In genomic region chr5:102167981-102168380, GRCm38 (mm10) we compare ENCODE assay signal across 25 mouse cellular contexts.
DNase-seq lines count a peak whose midpoint lies in the region; ATAC-seq and TF ChIP-seq lines count a peak whose summit lies in the region.
"Had no signal": no experiment of that assay in that cellular context is flagged by ENCODE, and none has a peak within 500 bp of the region (broad histone marks: within the 10 kb centered on the region; RNA-seq: fewer than 3 reads in every experiment).

No protein-coding gene starts in this region.

- H3K9ac ChIP-seq in hindbrain, postnatal 0 days (replicated peaks; ENCODE audit: low read length): no peak overlapping the region
- H3K9ac ChIP-seq in limb, embryonic 13.5 days: no peak overlapping the region
- H3K9ac ChIP-seq: embryonic facial prominence, embryonic 12.5 days; forebrain, embryonic 12.5 days; heart, embryonic 12.5 days; hindbrain, embryonic 12.5 days; intestine, embryonic 15.5 days had no signal

- no peak for TF ChIP-seq CTCF in hindbrain, postnatal 0 days (IDR thresholded peaks at IDR 0.05; ENCODE audit: low read depth)

- H3K4me1 ChIP-seq in hindbrain, embryonic 10.5 days (replicated peaks): peaks cover 16% of the 10 kb centered on the region
- H3K4me1 ChIP-seq in hindbrain, postnatal 0 days (ENCODE audit: insufficient read depth, low read length): no peaks in the 10 kb centered on the region
- H3K4me1 ChIP-seq in limb, embryonic 13.5 days: peaks cover 15% of the 10 kb centered on the region
- H3K4me1 ChIP-seq: heart, embryonic 12.5 days; intestine, embryonic 15.5 days had no signal

- ATAC-seq in hindbrain, postnatal 0 days: no peak
- no peak for ATAC-seq in limb, embryonic 13.5 days (ENCODE audit: low FRiP score, low read depth)
- ATAC-seq: activated CD4-positive, CD25-positive, alpha-beta regulatory T cell, adult 4 months; CD4-positive, CD25-positive, alpha-beta regulatory T cell, adult 4 months; forebrain, embryonic 16.5 days; hindbrain, embryonic 16.5 days; intestine, embryonic 15.5 days; Patski had no signal

- 43% methylated on average over 4 of the region's 4 CpGs for WGBS in hindbrain, embryonic 10.5 days
- WGBS in hindbrain, postnatal 0 days: 57% methylated on average over 4 of the region's 4 CpGs
- 15% methylated on average over 4 of the region's 4 CpGs for WGBS in limb, embryonic 13.5 days

- no peaks in the 10 kb centered on the region for H3K36me3 ChIP-seq in hindbrain, embryonic 10.5 days
- H3K36me3 ChIP-seq in hindbrain, postnatal 0 days (ENCODE audit: insufficient read depth, low read length): no peaks in the 10 kb centered on the region
- H3K36me3 ChIP-seq in limb, embryonic 13.5 days: no peaks in the 10 kb centered on the region
- H3K36me3 ChIP-seq: embryonic facial prominence, embryonic 12.5 days; forebrain, embryonic 12.5 days; heart, embryonic 12.5 days; hindbrain, embryonic 12.5 days; intestine, embryonic 15.5 days had no signal

- no peak overlapping the region for H3K4me2 ChIP-seq in hindbrain, postnatal 0 days (ENCODE audit: low read depth, low read length)
- H3K4me2 ChIP-seq in limb, embryonic 13.5 days (replicated peaks): peak overlapping the region; percentile 9; the same call in 1 of the 2 replicates
- H3K4me2 ChIP-seq: embryonic facial prominence, embryonic 12.5 days; forebrain, embryonic 12.5 days; heart, embryonic 12.5 days; hindbrain, embryonic 12.5 days; intestine, embryonic 15.5 days had no signal

- H3K9me3 ChIP-seq in hindbrain, embryonic 10.5 days: no peaks in the 10 kb centered on the region
- no peaks in the 10 kb centered on the region for H3K9me3 ChIP-seq in hindbrain, postnatal 0 days (ENCODE audit: low read length)
- H3K9me3 ChIP-seq in limb, embryonic 13.5 days: no peaks in the 10 kb centered on the region
- H3K9me3 ChIP-seq: embryonic facial prominence, embryonic 12.5 days; forebrain, embryonic 12.5 days; hindbrain, embryonic 12.5 days; intestine, embryonic 15.5 days had no signal

- intact Hi-C loops in left cerebral cortex, postnatal 14 days (cut with DNase I): no loop called here

- no peaks in the 10 kb centered on the region for H3K27me3 ChIP-seq in hindbrain, embryonic 10.5 days (ENCODE audit: insufficient read depth, poor library complexity, severe bottlenecking)
- H3K27me3 ChIP-seq in hindbrain, postnatal 0 days (ENCODE audit: insufficient read depth, low read length): no peaks in the 10 kb centered on the region
- no peaks in the 10 kb centered on the region for H3K27me3 ChIP-seq in limb, embryonic 13.5 days
- H3K27me3 ChIP-seq: embryonic facial prominence, embryonic 12.5 days; forebrain, embryonic 12.5 days; heart, embryonic 12.5 days; hindbrain, embryonic 12.5 days; intestine, embryonic 15.5 days had no signal

- no peak overlapping the region for H3K4me3 ChIP-seq in hindbrain, embryonic 10.5 days
- no peak overlapping the region for H3K4me3 ChIP-seq in hindbrain, postnatal 0 days (ENCODE audit: low read length)
- H3K4me3 ChIP-seq in limb, embryonic 13.5 days: no peak overlapping the region
- H3K4me3 ChIP-seq: embryonic facial prominence, embryonic 12.5 days; forebrain, embryonic 12.5 days; gastrocnemius, adult 2 months; heart, embryonic 12.5 days; hindbrain, embryonic 12.5 days; intestine, embryonic 15.5 days had no signal

- no peak overlapping the region for H3K27ac ChIP-seq in hindbrain, embryonic 10.5 days
- H3K27ac ChIP-seq in hindbrain, postnatal 0 days: no peak overlapping the region
- no peak overlapping the region for H3K27ac ChIP-seq in limb, embryonic 13.5 days
- H3K27ac ChIP-seq: embryonic facial prominence, embryonic 12.5 days; forebrain, embryonic 12.5 days; gastrocnemius, adult 2 months; hindbrain, embryonic 12.5 days; intestine, embryonic 15.5 days had no signal

- DNase-seq in hindbrain, embryonic 10.5 days (ENCODE audit: low spot score): peak; percentile 23
- no peak for DNase-seq in hindbrain, postnatal 0 days (ENCODE audit: low spot score)
- DNase-seq in embryo, embryonic 11.5 days (ENCODE audit: low read depth, low spot score): peak; percentile 19
- DNase-seq in forelimb bud, embryonic 11.5 days (ENCODE audit: low read depth, low spot score): peak; percentile 48
- no peak for DNase-seq in left cerebral cortex, postnatal 14 days (ENCODE audit: low spot score in 2 of 2)
- DNase-seq in right cerebral cortex, postnatal 25 days: no peak
- no peak for DNase-seq in Muller cell, postnatal 12 days (ENCODE audit: inconsistent ontology term)
- DNase-seq: adrenal gland, postnatal 25 days; B cell, adult 2 months; cerebellum, adult 18-20 months; cerebellum, adult 9-11 months; cerebellum, postnatal 36 days; gastrocnemius, adult 2 months; gastrocnemius, postnatal 25 days had no signal

Comparison
In these comparisons a context has a peak if more than half of its experiments do, and no peak if none do; other contexts are left out.
1. DNase-seq: peak in hindbrain, embryonic 10.5 days (single experiment), embryo, embryonic 11.5 days (single experiment) and forelimb bud, embryonic 11.5 days (single experiment); none in hindbrain, postnatal 0 days (single experiment), left cerebral cortex, postnatal 14 days (0 of 2), right cerebral cortex, postnatal 25 days (single experiment) and Muller cell, postnatal 12 days (single experiment).